Mouse (Mus musculus) cerebellum, adult 2 months (tissue): Measurements from ENCODE around the gene Fgfr2. TPM values are rescaled to one million over a fixed set of nuclear protein-coding genes. Genes with fewer than 3 reads are reported as not detected.

Experiments used
- DNase-seq, 2 experiments: peaks; one replicate each; pipeline ENCODE4 v3.0.0; 2021
- H3K27ac ChIP-seq: fragments of 200-500 bp; 2 replicates; pipeline ENCODE4 v1.5.1; 2012; ENCODE audit warnings: low read length, control low read depth, inconsistent platforms; ENCODE audit not compliant: insufficient read depth
- H3K27me3 ChIP-seq: fragments of 200-500 bp; 2 replicates; pipeline ENCODE4 v1.6.1; 2012; ENCODE audit warnings: inconsistent platforms, mild to moderate bottlenecking, low read length, moderate library complexity; ENCODE audit not compliant: control insufficient read depth, insufficient read depth
- H3K4me1 ChIP-seq: fragments of 200-500 bp; 2 replicates; pipeline ENCODE4 v1.6.1; 2011; ENCODE audit warnings: low read length; ENCODE audit not compliant: control insufficient read depth, insufficient read depth
- H3K4me3 ChIP-seq: fragments of 200-500 bp; replicated peaks from 2 replicates; pipeline ENCODE3; 2011; ENCODE audit warnings: mild to moderate bottlenecking, low read depth, low read length, control low read depth; ENCODE audit not compliant: insufficient read depth
- CTCF ChIP-seq: fragments of 200-500 bp; IDR thresholded peaks from 2 replicates; pipeline ENCODE4 v1.5.1; 2011; ENCODE audit warnings: low read depth, mild to moderate bottlenecking, control low read depth, low read length, moderate library complexity, borderline replicate concordance; ENCODE audit not compliant: insufficient read depth
- POLR2A ChIP-seq: fragments of 200-500 bp; IDR thresholded peaks from 2 replicates; pipeline ENCODE4 v1.6.1; 2011; ENCODE audit warnings: low read length, control low read depth, borderline replicate concordance; ENCODE audit not compliant: insufficient read depth
- WGBS: fragments of 180-500 bp; shearing (Covaris S2); methylation state at CpG from one replicate; pipeline ENCODE4 v1.1.7; 2018; 5-methylcytosine and 5-hydroxymethylcytosine counted together
- polyA plus RNA-seq: library from polyadenylated mRNA; depleted of rRNA; stranded (reverse); fragments of >200 nt; gene quantifications from 2 replicates; pipeline ENCODE4 v1.2.3, GENCODE M21; 2012

Fgfr2 gene
- polyA plus RNA-seq, 1 experiment: 95.3 TPM

DNA sequence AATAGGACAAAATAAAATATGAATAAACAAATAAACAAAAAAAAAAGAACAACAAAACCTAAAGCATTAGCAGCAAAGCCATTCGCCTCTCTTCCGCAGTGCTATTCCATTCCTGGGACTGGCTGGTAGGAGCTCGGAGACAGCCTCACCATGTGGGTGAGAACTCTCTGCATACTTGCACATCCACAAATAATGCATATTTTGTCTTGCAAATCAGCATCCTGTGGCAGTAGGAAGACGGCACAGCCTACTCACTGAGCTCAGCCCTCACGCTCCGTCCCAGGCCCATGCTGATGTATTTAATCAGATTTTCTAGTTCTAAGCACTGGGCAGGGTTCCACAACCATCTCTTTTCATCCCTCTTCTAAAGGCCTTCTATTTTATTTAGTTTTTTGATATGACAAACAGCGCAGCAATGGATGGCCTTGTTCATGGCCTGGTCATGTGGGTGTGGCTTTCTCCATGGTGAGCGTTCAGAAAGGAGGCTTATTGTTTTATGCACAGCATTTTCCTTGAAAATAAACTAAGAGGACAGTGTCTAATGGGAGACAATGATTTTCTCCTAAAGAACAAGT lies 2319.8 kb downstream of the Fgfr2 start:
- no peaks in the 10 kb centered on the region for H3K27me3 ChIP-seq
- peak overlapping the region; percentile 27; the same call in 1 of the 2 replicates for H3K27ac ChIP-seq
- no peak overlapping the region for H3K4me3 ChIP-seq
- TF ChIP-seq POLR2A (no peak), CTCF (no peak)
- WGBS: 86% methylated on average over 8 of the region's 8 CpGs
- peaks cover 8% of the 10 kb centered on the region; the same call in 1 of the 2 replicates for H3K4me1 ChIP-seq
- no peak for DNase-seq

DNA sequence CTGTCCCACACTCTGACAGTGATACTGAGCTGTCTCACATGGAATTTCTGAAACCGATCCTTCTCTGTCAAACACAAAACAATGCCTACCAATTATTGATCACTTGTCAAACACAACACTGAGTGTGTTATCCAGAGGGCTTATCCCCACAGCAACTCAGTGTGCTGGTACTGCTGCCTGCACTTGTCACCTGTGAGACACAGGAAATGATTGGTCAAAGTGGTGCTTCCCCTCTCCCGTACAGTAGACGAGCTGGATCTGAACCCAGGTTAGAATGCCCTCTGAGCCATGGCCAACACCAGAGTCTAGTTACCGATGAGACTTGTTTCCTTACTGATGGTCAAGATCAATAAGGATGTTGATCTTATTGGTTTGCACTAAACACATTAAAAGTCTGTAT lies 2321.3 kb downstream of the Fgfr2 start:
- DNase-seq: no peak
- Histone ChIP-seq H3K27me3 (no peaks in the 10 kb centered on the region), H3K27ac (no peak overlapping the region), H3K4me1 (peaks cover 4% of the 10 kb centered on the region; the same call in 1 of the 2 replicates), H3K4me3 (no peak overlapping the region)
- 95% methylated on average over 4 of the region's 4 CpGs for WGBS
- TF ChIP-seq POLR2A (no peak), CTCF (no peak)

DNA sequence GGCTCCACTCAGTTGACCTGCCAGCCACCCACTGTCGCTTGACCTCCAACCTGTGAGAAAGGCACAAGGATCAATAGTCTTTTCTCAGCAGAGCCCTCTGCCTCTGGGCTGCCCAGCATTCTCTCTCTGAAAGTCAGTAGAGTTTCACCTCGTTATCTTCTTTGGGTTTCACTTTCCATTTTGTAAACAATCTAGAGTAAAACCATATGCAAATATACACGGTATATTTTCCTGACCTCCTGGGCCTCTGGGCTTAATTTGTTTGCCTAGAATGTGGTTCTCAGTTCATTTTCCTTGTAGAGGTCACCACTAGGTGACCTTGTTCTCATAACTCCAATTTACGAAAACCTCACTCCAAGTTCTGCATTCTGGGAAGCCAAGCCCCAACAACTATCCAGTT lies 2322.5 kb downstream of the Fgfr2 start:
- no peak for DNase-seq
- H3K27ac ChIP-seq: no peak overlapping the region
- peaks cover 4% of the 10 kb centered on the region; the same call in 1 of the 2 replicates for H3K4me1 ChIP-seq
- 92% methylated on average over 4 of the region's 4 CpGs for WGBS
- H3K27me3 ChIP-seq: no peaks in the 10 kb centered on the region
- H3K4me3 ChIP-seq: no peak overlapping the region
- TF ChIP-seq POLR2A: no peak
- no peak for TF ChIP-seq CTCF

DNA sequence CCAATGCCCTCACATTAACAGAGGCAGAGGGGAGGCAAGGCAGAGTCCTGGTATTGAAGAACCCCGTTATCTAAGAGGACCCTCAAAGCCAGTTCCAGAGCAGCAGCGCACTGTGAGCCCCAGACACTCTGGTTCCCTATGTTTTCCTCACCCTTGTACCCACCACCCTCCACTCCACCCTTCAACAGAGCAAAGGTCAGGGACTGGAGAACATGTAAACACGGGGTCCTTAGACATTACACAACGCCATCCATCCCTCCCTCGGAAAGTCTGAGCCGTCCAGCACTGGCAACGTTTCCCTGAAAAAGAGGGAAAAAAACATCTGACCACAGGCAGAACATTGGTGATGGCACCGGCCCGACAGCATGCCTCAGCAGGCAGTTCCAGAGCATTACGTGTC lies 2323.7 kb downstream of the Fgfr2 start:
- peaks cover 4% of the 10 kb centered on the region; the same call in 1 of the 2 replicates for H3K4me1 ChIP-seq
- TF ChIP-seq POLR2A (no peak), CTCF (no peak)
- WGBS: 57% methylated on average over 10 of the region's 10 CpGs
- H3K27ac ChIP-seq: no peak overlapping the region
- no peak overlapping the region for H3K4me3 ChIP-seq
- no peak for DNase-seq
- no peaks in the 10 kb centered on the region for H3K27me3 ChIP-seq

DNA sequence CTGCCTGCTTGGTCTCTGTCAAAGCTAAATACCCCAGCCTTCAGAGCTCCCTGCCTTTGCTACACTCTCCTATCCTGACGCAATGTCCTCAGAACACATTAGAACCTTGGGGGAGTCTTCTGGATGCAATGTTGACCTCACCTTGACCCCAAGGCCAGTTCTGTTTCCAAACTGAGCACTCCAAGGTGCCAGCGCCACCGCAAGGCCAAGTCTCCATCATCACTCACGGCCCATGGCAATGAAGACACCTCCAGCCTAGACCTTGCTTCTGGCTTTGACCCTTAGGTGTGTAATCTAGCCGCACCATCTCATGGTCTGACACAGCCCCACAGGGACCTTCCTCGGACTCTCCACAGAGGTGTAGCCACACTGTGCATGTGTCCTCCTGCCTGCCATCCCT lies 2325.6 kb downstream of the Fgfr2 start:
- Histone ChIP-seq H3K27me3 (no peaks in the 10 kb centered on the region), H3K27ac (no peak overlapping the region), H3K4me1 (peaks cover 4% of the 10 kb centered on the region; the same call in 1 of the 2 replicates), H3K4me3 (no peak overlapping the region)
- DNase-seq: no peak
- no peak for TF ChIP-seq CTCF
- no peak for TF ChIP-seq POLR2A
- WGBS: 98% methylated on average over 6 of the region's 6 CpGs

DNA sequence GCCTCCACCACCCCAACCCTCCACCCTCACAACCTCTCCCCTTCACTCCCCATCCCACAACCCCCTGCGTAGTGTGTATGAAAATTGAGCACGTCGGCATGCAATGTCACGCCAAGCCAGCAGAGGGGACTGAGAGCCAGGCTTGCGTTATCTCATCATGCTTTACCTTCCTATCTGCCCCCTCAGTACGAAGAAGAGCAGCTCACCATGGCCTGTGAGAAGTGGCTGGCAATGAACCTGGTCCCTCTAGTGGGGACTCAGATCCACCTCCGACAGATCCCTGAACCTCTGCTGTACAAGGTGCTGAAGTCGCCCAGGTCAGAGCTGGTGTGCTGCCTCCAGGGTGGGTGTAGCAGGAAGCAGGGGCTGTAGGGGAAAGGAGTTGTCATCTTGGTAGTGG lies 2326.4 kb downstream of the Fgfr2 start:
- no peak for TF ChIP-seq CTCF
- no peak for TF ChIP-seq POLR2A
- WGBS: 74% methylated on average over 8 of the region's 8 CpGs
- no peaks in the 10 kb centered on the region for H3K27me3 ChIP-seq
- no peak overlapping the region for H3K4me3 ChIP-seq
- no peak for DNase-seq
- no peak overlapping the region for H3K27ac ChIP-seq
- peaks cover 4% of the 10 kb centered on the region; the same call in 1 of the 2 replicates for H3K4me1 ChIP-seq

DNA sequence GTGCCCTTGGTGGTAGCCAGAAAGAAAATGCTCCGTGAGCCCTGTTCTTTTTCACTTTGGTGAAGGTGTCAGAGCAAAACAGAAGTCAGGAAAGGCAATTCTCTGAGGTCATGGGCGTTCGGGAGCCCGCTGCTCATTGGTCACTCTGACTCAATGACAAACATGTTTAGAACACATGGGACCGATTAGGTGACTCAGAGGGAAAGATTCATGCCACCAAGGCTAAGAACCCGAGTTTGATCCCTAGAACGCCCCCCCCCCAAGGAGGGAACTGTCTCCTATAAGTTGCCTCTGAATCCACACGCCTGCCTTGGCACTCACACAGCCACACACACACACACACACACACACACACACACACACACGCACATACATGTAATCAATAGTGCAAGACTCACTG lies 2329.5 kb downstream of the Fgfr2 start:
- no peaks in the 10 kb centered on the region for H3K4me1 ChIP-seq
- no peaks in the 10 kb centered on the region for H3K27me3 ChIP-seq
- no peak overlapping the region for H3K4me3 ChIP-seq
- 84% methylated on average over 9 of the region's 9 CpGs for WGBS
- TF ChIP-seq CTCF (no peak), POLR2A (no peak)
- no peak overlapping the region for H3K27ac ChIP-seq
- no peak for DNase-seq

DNA sequence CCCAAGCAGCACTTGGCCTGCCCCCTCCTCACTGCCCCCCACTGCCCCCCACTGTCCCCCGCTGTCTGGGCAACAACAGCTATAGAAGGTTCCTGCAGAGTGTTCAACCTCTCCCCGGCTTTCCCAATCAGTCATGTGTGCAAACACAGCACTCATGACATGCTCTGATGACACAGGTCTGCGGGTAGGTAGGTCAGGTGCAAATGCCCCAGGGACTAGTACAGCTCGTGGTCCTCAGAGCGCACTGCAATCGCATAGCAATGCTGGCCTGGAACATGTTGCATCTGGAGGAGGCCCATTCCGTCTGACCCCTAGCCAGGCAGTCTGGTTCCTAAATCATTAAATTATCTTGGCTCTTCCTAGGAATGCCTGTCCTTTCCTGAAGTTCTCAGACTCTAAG lies 2333.7 kb downstream of the Fgfr2 start:
- H3K4me3 ChIP-seq: no peak overlapping the region
- TF ChIP-seq CTCF (no peak), POLR2A (no peak)
- 72% methylated on average over 7 of the region's 7 CpGs for WGBS
- no peak for DNase-seq
- no peaks in the 10 kb centered on the region for H3K27me3 ChIP-seq
- peaks cover 11% of the 10 kb centered on the region for H3K4me1 ChIP-seq
- H3K27ac ChIP-seq: no peak overlapping the region
